Mouse (Mus musculus) heart, postnatal 10 days (tissue): ENCODE results near the gene Uso1. TPM values are rescaled to one million over a fixed set of nuclear protein-coding genes. Genes with fewer than 3 reads are reported as not detected.

Source experiments
- DNase-seq, 2 experiments: peaks; one replicate each; pipeline ENCODE4 v3.0.0; 2021
- intact Hi-C: fragments of 180-260 bp; cut with DNase I; formaldehyde crosslinking; loops from one replicate; pipeline ENCODE4 v1.15.1; 2025
- total RNA-seq, 2 experiments: library from RNA; stranded (reverse); gene quantifications; 2 replicates each; pipeline ENCODE4 v1.2.3; 2021

Gene Uso1
- total RNA-seq: 10 to 100 TPM; 42.9 to 46.4 TPM

GRCm38 (mm10) chr5:92137239-92138046, at the start of gene Uso1:
Gene Uso1 (plus strand): TSS chr5:92137938.
- intact Hi-C loops: loop anchor here (10.0 kb wide), 1 partner anchor 257 kb away; no protein-coding TSS in a partner anchor
- peak; percentile 99 for DNase-seq

- no peak for DNase-seq
- intact Hi-C loops: no loop called here
Measured at GRCm38 (mm10) chr5:92093263-92094061, 44.3 kb upstream of the Uso1 start.

- intact Hi-C loops: no loop called here
- DNase-seq: no peak
Measured at GRCm38 (mm10) chr5:92094062-92094415, 43.7 kb upstream of the Uso1 start.

- intact Hi-C loops: no loop called here
Measured at GRCm38 (mm10) chr5:92096786-92097185, 41.0 kb upstream of the Uso1 start.

GRCm38 (mm10) chr5:92097779-92098178, 40.0 kb upstream of the Uso1 start:
- intact Hi-C loops: no loop called here
- no peak for DNase-seq

More at GRCm38 (mm10) chr5:92096786-92097185, 41.0 kb upstream of the Uso1 start:
- DNase-seq: peak; percentile 50 to 51

GRCm38 (mm10) chr5:92098351-92099109, 39.2 kb upstream of the Uso1 start:
- no peak for DNase-seq
- intact Hi-C loops: no loop called here

- intact Hi-C loops: no loop called here
- DNase-seq: no peak
Measured at GRCm38 (mm10) chr5:92101601-92102000, 36.1 kb upstream of the Uso1 start.

- peak; percentile 29 to 45 for DNase-seq
Measured at GRCm38 (mm10) chr5:92103062-92103461, 34.7 kb upstream of the Uso1 start.

GRCm38 (mm10) chr5:92103816-92104415, 33.8 kb upstream of the Uso1 start:
- intact Hi-C loops: no loop called here
- no peak for DNase-seq

More at GRCm38 (mm10) chr5:92103062-92103461, 34.7 kb upstream of the Uso1 start:
- intact Hi-C loops: no loop called here

- peak in 1 of 2 experiments; percentile 41 for DNase-seq
- intact Hi-C loops: no loop called here
Measured at GRCm38 (mm10) chr5:92106327-92107125, 31.2 kb upstream of the Uso1 start.

GRCm38 (mm10) chr5:92107282-92107681, 30.5 kb upstream of the Uso1 start:
- DNase-seq: no peak
- intact Hi-C loops: no loop called here

- intact Hi-C loops: no loop called here
- DNase-seq: no peak
Measured at GRCm38 (mm10) chr5:92110818-92111355, 26.9 kb upstream of the Uso1 start.

- intact Hi-C loops: no loop called here
- no peak for DNase-seq
Measured at GRCm38 (mm10) chr5:92112175-92112574, 25.6 kb upstream of the Uso1 start.

GRCm38 (mm10) chr5:92112585-92112984, 25.2 kb upstream of the Uso1 start:
- intact Hi-C loops: no loop called here
- DNase-seq: peak in 1 of 2 experiments; percentile 53

GRCm38 (mm10) chr5:92113484-92113883, 24.3 kb upstream of the Uso1 start:
- intact Hi-C loops: no loop called here
- DNase-seq: no peak

GRCm38 (mm10) chr5:92114223-92114622, 23.5 kb upstream of the Uso1 start:
- intact Hi-C loops: no loop called here
- no peak for DNase-seq

GRCm38 (mm10) chr5:92114939-92115338, 22.8 kb upstream of the Uso1 start:
- intact Hi-C loops: loop anchor here (5.0 kb wide), 3 partner anchors 153 to 648 kb away; partner anchors contain the start of genes Parm1 and Rchy1
- no peak for DNase-seq

- peak; percentile 83 to 87 for DNase-seq
- intact Hi-C loops: loop anchor here (2.0 to 5.0 kb wide), 4 partner anchors 41 to 651 kb away; partner anchors contain the start of genes Parm1 and Rchy1
Measured at GRCm38 (mm10) chr5:92117823-92118403, 19.8 kb upstream of the Uso1 start.

- no peak for DNase-seq
- intact Hi-C loops: no loop called here
Measured at GRCm38 (mm10) chr5:92121636-92122035, 16.1 kb upstream of the Uso1 start.
